Mouse (Mus musculus) limb, embryonic 11.5 days (tissue): ENCODE results near the gene Faap100. TPM values are rescaled to one million over a fixed set of nuclear protein-coding genes. Genes with fewer than 3 reads are reported as not detected.

Experiments
- ATAC-seq: fragments of 200-750 bp; cut with Nextera tagmentation; 2 replicates; pipeline ENCODE4 v1.8.0; 2017; ENCODE audit warnings: low read depth; ENCODE audit not compliant: insufficient number of reproducible peaks, low FRiP score, low TSS enrichment
- DNase-seq: peaks from one replicate; pipeline ENCODE4 v3.0.0-alpha.2; 2015; ENCODE audit warnings: low spot score
- H3K27ac ChIP-seq: fragments of 300-500 bp; sonication (generic); replicated peaks from 2 replicates; pipeline ENCODE4 v1.5.1; 2014; ENCODE audit warnings: low read depth, mild to moderate bottlenecking, low read length
- H3K27me3 ChIP-seq: fragments of 300-500 bp; sonication (generic); 2 replicates; pipeline ENCODE4 v1.6.1; 2014; ENCODE audit warnings: mild to moderate bottlenecking, low read length, mixed read lengths; ENCODE audit not compliant: control insufficient read depth, insufficient read depth
- H3K36me3 ChIP-seq: fragments of 300-500 bp; sonication (generic); 2 replicates; pipeline ENCODE4 v1.6.1; 2014; ENCODE audit warnings: mild to moderate bottlenecking, low read length, moderate library complexity, mixed read lengths; ENCODE audit not compliant: control insufficient read depth, insufficient read depth
- H3K4me1 ChIP-seq: fragments of 300-500 bp; sonication (generic); 2 replicates; pipeline ENCODE4 v1.6.1; 2014; ENCODE audit warnings: low read length, mixed read lengths; ENCODE audit not compliant: control insufficient read depth, insufficient read depth
- H3K4me2 ChIP-seq: fragments of 300-500 bp; sonication (generic); 2 replicates; pipeline ENCODE4 v1.6.1; 2014; ENCODE audit warnings: low read depth, mild to moderate bottlenecking, moderate library complexity; ENCODE audit not compliant: severe bottlenecking
- H3K4me3 ChIP-seq: fragments of 300-500 bp; sonication (generic); 2 replicates; pipeline ENCODE4 v1.5.1; 2014; ENCODE audit warnings: low read depth, low read length
- H3K9ac ChIP-seq: fragments of 300-500 bp; sonication (generic); 2 replicates; pipeline ENCODE4 v1.6.1; 2014; ENCODE audit warnings: mild to moderate bottlenecking, low read length
- H3K9me3 ChIP-seq: fragments of 300-500 bp; sonication (generic); 2 replicates; pipeline ENCODE4 v1.6.1; 2016; ENCODE audit warnings: low read length; ENCODE audit not compliant: control insufficient read depth
- WGBS: fragments of 180-500 bp; shearing (Covaris S2); extraction: QIAGEN DNeasy Blood & Tissue Kit; methylation state at CpG from one replicate; pipeline ENCODE4 v1.1.7; 2014; 5-methylcytosine and 5-hydroxymethylcytosine counted together
- polyA plus RNA-seq: library from polyadenylated mRNA; unstranded; fragments of >200 nt; fragmentation: Nextera tagmentation; extraction: Ambion mirVana; gene quantifications from 2 replicates; pipeline ENCODE4 v1.2.1, GENCODE M21; 2014

Gene Faap100
- polyA plus RNA-seq, 1 experiment from 2014 or later: 30.4 TPM

GRCm38 (mm10) chr11:120369656-120370055, 8.9 kb downstream of the Faap100 start:
- H3K27ac ChIP-seq: no peak overlapping the region
- DNase-seq: peak; percentile 78
- no peak overlapping the region for H3K4me2 ChIP-seq
- H3K9me3 ChIP-seq: no peaks in the 10 kb centered on the region
- no peaks in the 10 kb centered on the region for H3K27me3 ChIP-seq
- no peak overlapping the region for H3K4me3 ChIP-seq
- no peak overlapping the region for H3K9ac ChIP-seq
- no peaks in the 10 kb centered on the region for H3K4me1 ChIP-seq
- peak; percentile 55 for ATAC-seq
- 51% methylated on average over 8 of the region's 8 CpGs for whole genome bisulfite sequencing
- H3K36me3 ChIP-seq: peaks cover 8% of the 10 kb centered on the region; the same call in 1 of the 2 replicates

- Histone ChIP-seq H3K27ac (no peak overlapping the region), H3K27me3 (no peaks in the 10 kb centered on the region), H3K4me1 (peaks cover 9% of the 10 kb centered on the region; the same call in 1 of the 2 replicates), H3K4me2 (no peak overlapping the region), H3K9ac (no peak overlapping the region), H3K4me3 (no peak overlapping the region), H3K36me3 (no peaks in the 10 kb centered on the region), H3K9me3 (no peaks in the 10 kb centered on the region)
- 38% methylated on average over 7 of the region's 7 CpGs for WGBS
- DNase-seq (no peak), ATAC-seq (no peak)
Measured at GRCm38 (mm10) chr11:120366443-120367027, 12.0 kb downstream of the Faap100 start.

GRCm38 (mm10) chr11:120362891-120363290, 15.7 kb downstream of the Faap100 start:
- Histone ChIP-seq H3K4me2 (no peak overlapping the region; the same call in 1 of the 2 replicates), H3K27ac (no peak overlapping the region), H3K27me3 (no peaks in the 10 kb centered on the region), H3K4me3 (no peak overlapping the region), H3K9me3 (no peaks in the 10 kb centered on the region), H3K9ac (no peak overlapping the region; the same call in 1 of the 2 replicates), H3K4me1 (peaks cover 30% of the 10 kb centered on the region), H3K36me3 (no peaks in the 10 kb centered on the region)
- no peak for ATAC-seq
- no peak for DNase-seq
- 80% methylated on average over 6 of the region's 6 CpGs for WGBS

- Histone ChIP-seq H3K4me2 (no peak within 1 kb of the TSS; the same call in 1 of the 2 replicates), H3K4me1 (peaks cover 35% of the 10 kb centered on the region), H3K4me3 (no peak within 1 kb of the TSS), H3K9ac (no peak within 1 kb of the TSS), H3K9me3 (no peaks in the 10 kb centered on the region), H3K27me3 (no peaks in the 10 kb centered on the region), H3K36me3 (no peaks in the 10 kb centered on the region), H3K27ac (0 out of 2 replicates have a peak within 1 kb of the TSS, but pooled peaks have one; percentile 12)
- DNase-seq: no peak
- 68% methylated on average over 10 of the region's 10 CpGs for WGBS
- ATAC-seq: no peak
Measured at GRCm38 (mm10) chr11:120361295-120361694, 17.3 kb downstream of the Faap100 start, which contains the start of gene Fscn2. Gene Fscn2 (plus strand): TSS chr11:120361534.

GRCm38 (mm10) chr11:120360755-120361154, 17.8 kb downstream of the Faap100 start:
- H3K27me3 ChIP-seq: no peaks in the 10 kb centered on the region
- no peaks in the 10 kb centered on the region for H3K9me3 ChIP-seq
- H3K4me3 ChIP-seq: no peak overlapping the region
- DNase-seq: no peak
- H3K4me2 ChIP-seq: no peak overlapping the region
- peaks cover 35% of the 10 kb centered on the region for H3K4me1 ChIP-seq
- H3K9ac ChIP-seq: no peak overlapping the region
- no peak for ATAC-seq
- H3K27ac ChIP-seq: no peak overlapping the region
- no peaks in the 10 kb centered on the region for H3K36me3 ChIP-seq
- 78% methylated on average over 5 of the region's 5 CpGs for WGBS

- Histone ChIP-seq H3K27ac (0 out of 2 replicates have a peak overlapping the region, but pooled peaks have one; percentile 33), H3K4me2 (no peak overlapping the region), H3K9ac (no peak overlapping the region), H3K9me3 (no peaks in the 10 kb centered on the region), H3K4me3 (no peak overlapping the region), H3K4me1 (peaks cover 35% of the 10 kb centered on the region), H3K36me3 (no peaks in the 10 kb centered on the region), H3K27me3 (no peaks in the 10 kb centered on the region)
- 54% methylated on average over 8 of the region's 8 CpGs for WGBS
- DNase-seq: no peak
- no peak for ATAC-seq
Measured at GRCm38 (mm10) chr11:120360062-120360461, 18.5 kb downstream of the Faap100 start.

GRCm38 (mm10) chr11:120359391-120359790, 19.2 kb downstream of the Faap100 start:
- Histone ChIP-seq H3K4me2 (no peak overlapping the region), H3K27me3 (no peaks in the 10 kb centered on the region), H3K9me3 (no peaks in the 10 kb centered on the region), H3K4me1 (peaks cover 35% of the 10 kb centered on the region), H3K36me3 (no peaks in the 10 kb centered on the region), H3K4me3 (no peak overlapping the region), H3K27ac (no peak overlapping the region), H3K9ac (no peak overlapping the region; the same call in 1 of the 2 replicates)
- DNase-seq: no peak
- ATAC-seq: no peak
- 85% methylated on average over 6 of the region's 6 CpGs for WGBS

- Histone ChIP-seq H3K27ac (peak overlapping the region; percentile 74), H3K9ac (peak overlapping the region; percentile 31; the same call in 1 of the 2 replicates), H3K4me1 (peaks cover 43% of the 10 kb centered on the region), H3K4me2 (peak overlapping the region; percentile 3; the same call in 1 of the 2 replicates), H3K27me3 (no peaks in the 10 kb centered on the region), H3K9me3 (no peaks in the 10 kb centered on the region), H3K36me3 (no peaks in the 10 kb centered on the region), H3K4me3 (no peak overlapping the region)
- WGBS: 25% methylated on average over 10 of the region's 10 CpGs
- peak; percentile 79 for DNase-seq
- peak; percentile 63 for ATAC-seq
Measured at GRCm38 (mm10) chr11:120357791-120358401, 20.7 kb downstream of the Faap100 start.
